Mouse (Mus musculus) forebrain, embryonic 12.5 days (tissue): ENCODE measurements around the gene Por. TPM values are rescaled to one million over a fixed set of nuclear protein-coding genes. Genes with fewer than 3 reads are reported as not detected.

Source experiments
- ATAC-seq: fragments of 200-750 bp; cut with Nextera tagmentation; 2 replicates; pipeline ENCODE4 v1.8.0; 2017; ENCODE audit warnings: moderate TSS enrichment; ENCODE audit not compliant: low FRiP score
- H3K27ac ChIP-seq: fragments of 300-500 bp; sonication (generic); 2 replicates; pipeline ENCODE4 v1.5.1; 2016; ENCODE audit warnings: mild to moderate bottlenecking
- H3K27me3 ChIP-seq: fragments of 300-500 bp; sonication (generic); 2 replicates; pipeline ENCODE4 v1.6.1; 2016; ENCODE audit warnings: mild to moderate bottlenecking
- H3K36me3 ChIP-seq: fragments of 300-500 bp; sonication (generic); replicated peaks from 2 replicates; pipeline ENCODE4 v1.6.1; 2016; ENCODE audit warnings: mild to moderate bottlenecking
- H3K4me1 ChIP-seq: fragments of 300-500 bp; sonication (generic); 2 replicates; pipeline ENCODE4 v1.6.1; 2016
- H3K4me2 ChIP-seq: fragments of 300-500 bp; sonication (generic); 2 replicates; pipeline ENCODE4 v1.6.1; 2016; ENCODE audit warnings: mild to moderate bottlenecking, moderate library complexity
- H3K4me3 ChIP-seq: fragments of 300-500 bp; sonication (generic); replicated peaks from 2 replicates; pipeline ENCODE4 v1.5.1; 2016; ENCODE audit warnings: mild to moderate bottlenecking
- H3K9ac ChIP-seq: fragments of 300-500 bp; sonication (generic); 2 replicates; pipeline ENCODE4 v1.6.1; 2016; ENCODE audit warnings: mild to moderate bottlenecking
- H3K9me3 ChIP-seq: fragments of 300-500 bp; sonication (generic); 2 replicates; pipeline ENCODE4 v1.6.1; 2016
- WGBS: fragments of 180-500 bp; shearing (Covaris S2); methylation state at CpG from one replicate; pipeline ENCODE4 v1.1.7; 2016; 5-methylcytosine and 5-hydroxymethylcytosine counted together
- polyA plus RNA-seq: library from polyadenylated mRNA; unstranded; fragments of >200 nt; fragmentation: Nextera tagmentation; extraction: Ambion mirVana; gene quantifications from 2 replicates; pipeline ENCODE4 v1.2.1, GENCODE M21; 2016

Por gene
- polyA plus RNA-seq, 1 experiment from 2014 or later: 127 TPM

DNA sequence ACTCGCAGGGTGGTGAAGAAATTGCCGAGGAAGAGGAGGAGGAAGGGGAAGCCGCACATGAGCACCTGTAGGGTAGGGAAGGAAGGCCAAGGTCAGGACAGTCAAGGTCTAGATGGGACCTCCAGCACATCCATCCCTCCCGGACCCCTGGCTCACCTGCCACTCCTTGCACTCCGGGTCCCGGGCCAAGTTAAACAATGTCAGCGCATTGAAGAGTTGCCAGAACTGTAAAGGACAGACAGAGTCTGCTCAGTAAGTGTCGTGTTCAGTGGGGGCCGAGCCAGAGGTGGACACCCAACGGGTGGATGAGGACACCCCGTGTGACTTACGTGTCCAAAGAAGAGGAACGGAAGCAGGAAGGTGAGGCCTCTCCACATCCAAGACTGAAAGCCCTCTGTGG is 65.9 kb downstream of the Por start:
- no peaks in the 10 kb centered on the region for H3K27me3 ChIP-seq
- WGBS: 94% methylated on average over 13 of the region's 13 CpGs
- no peak for ATAC-seq
- H3K9ac ChIP-seq: no peak overlapping the region
- no peak overlapping the region for H3K4me2 ChIP-seq
- no peak overlapping the region for H3K4me3 ChIP-seq
- no peaks in the 10 kb centered on the region for H3K4me1 ChIP-seq
- peaks cover 83% of the 10 kb centered on the region for H3K36me3 ChIP-seq
- H3K9me3 ChIP-seq: no peaks in the 10 kb centered on the region
- H3K27ac ChIP-seq: no peak overlapping the region

GRCm38 (mm10) chr5:135736544-135736943 is 66.7 kb downstream of the Por start:
- ATAC-seq: no peak
- Histone ChIP-seq H3K27ac (no peak overlapping the region), H3K36me3 (peaks cover 82% of the 10 kb centered on the region), H3K9ac (no peak overlapping the region), H3K27me3 (no peaks in the 10 kb centered on the region), H3K9me3 (no peaks in the 10 kb centered on the region), H3K4me2 (no peak overlapping the region), H3K4me3 (no peak overlapping the region), H3K4me1 (no peaks in the 10 kb centered on the region)
- 95% methylated on average over 16 of the region's 16 CpGs for WGBS

GRCm38 (mm10) chr5:135737154-135737553 is 67.3 kb downstream of the Por start:
- no peak overlapping the region for H3K9ac ChIP-seq
- H3K27ac ChIP-seq: no peak overlapping the region
- 78% methylated on average over 7 of the region's 7 CpGs for WGBS
- H3K4me3 ChIP-seq: no peak overlapping the region
- no peaks in the 10 kb centered on the region for H3K27me3 ChIP-seq
- H3K4me2 ChIP-seq: no peak overlapping the region
- H3K9me3 ChIP-seq: no peaks in the 10 kb centered on the region
- 0 out of 2 replicates have a peak, but pooled peaks cover 2% of the 10 kb centered on the region for H3K4me1 ChIP-seq
- H3K36me3 ChIP-seq: peaks cover 82% of the 10 kb centered on the region
- ATAC-seq: no peak

DNA sequence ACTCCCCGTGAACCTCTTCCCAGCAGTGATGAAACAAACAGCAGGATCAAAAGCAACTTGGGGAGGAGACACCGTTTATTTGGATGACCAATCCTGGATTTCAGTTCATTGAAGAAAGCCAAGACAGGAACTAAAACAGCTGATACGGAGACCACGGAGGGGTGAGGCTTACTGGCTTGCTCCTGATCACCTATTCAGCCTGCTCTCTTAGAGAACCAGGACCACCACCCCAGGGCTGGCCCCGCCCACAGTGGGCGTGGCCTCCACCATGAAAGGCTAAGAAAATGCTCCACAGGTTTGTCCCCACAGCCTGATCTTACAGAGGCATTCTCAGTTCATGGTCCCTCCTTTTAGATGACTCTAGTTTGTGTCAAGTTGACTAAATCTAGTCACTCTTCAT is 68.4 kb downstream of the Por start:
- no peaks in the 10 kb centered on the region for H3K9me3 ChIP-seq
- H3K4me2 ChIP-seq: no peak overlapping the region
- no peak overlapping the region for H3K27ac ChIP-seq
- H3K36me3 ChIP-seq: peaks cover 72% of the 10 kb centered on the region
- peaks cover 9% of the 10 kb centered on the region for H3K4me1 ChIP-seq
- no peak overlapping the region for H3K4me3 ChIP-seq
- no peaks in the 10 kb centered on the region for H3K27me3 ChIP-seq
- H3K9ac ChIP-seq: no peak overlapping the region
- WGBS: 30% methylated on average over 6 of the region's 6 CpGs
- no peak for ATAC-seq

GRCm38 (mm10) chr5:135742156-135742555 is 72.3 kb downstream of the Por start:
- WGBS: 70% methylated on average over 10 of the region's 10 CpGs
- H3K9ac ChIP-seq: no peak overlapping the region
- H3K27ac ChIP-seq: no peak overlapping the region

GRCm38 (mm10) chr5:135742941-135743740 is 73.3 kb downstream of the Por start:
- 23% methylated on average over 18 of the region's 18 CpGs for WGBS
- peaks cover 21% of the 10 kb centered on the region for H3K4me1 ChIP-seq
- peak overlapping the region; percentile 91 for H3K4me3 ChIP-seq
- no peak overlapping the region for H3K27ac ChIP-seq
- peak overlapping the region; percentile 80 for H3K9ac ChIP-seq
- H3K36me3 ChIP-seq: peaks cover 25% of the 10 kb centered on the region
- peaks cover 10% of the 10 kb centered on the region; the same call in 1 of the 2 replicates for H3K9me3 ChIP-seq
- ATAC-seq: 0 out of 2 replicates have a peak, but pooled peaks have one; percentile 59
- 0 out of 2 replicates have a peak, but pooled peaks cover 9% of the 10 kb centered on the region for H3K27me3 ChIP-seq
- H3K4me2 ChIP-seq: peak overlapping the region; percentile 84

More at GRCm38 (mm10) chr5:135742156-135742555, 72.3 kb downstream of the Por start:
- no peak for ATAC-seq
- peaks cover 33% of the 10 kb centered on the region for H3K36me3 ChIP-seq
- H3K4me3 ChIP-seq: no peak overlapping the region
- no peak overlapping the region for H3K4me2 ChIP-seq
- H3K27me3 ChIP-seq: 0 out of 2 replicates have a peak, but pooled peaks cover 9% of the 10 kb centered on the region
- H3K4me1 ChIP-seq: peaks cover 21% of the 10 kb centered on the region
- 0 out of 2 replicates have a peak, but pooled peaks cover 3% of the 10 kb centered on the region for H3K9me3 ChIP-seq

DNA sequence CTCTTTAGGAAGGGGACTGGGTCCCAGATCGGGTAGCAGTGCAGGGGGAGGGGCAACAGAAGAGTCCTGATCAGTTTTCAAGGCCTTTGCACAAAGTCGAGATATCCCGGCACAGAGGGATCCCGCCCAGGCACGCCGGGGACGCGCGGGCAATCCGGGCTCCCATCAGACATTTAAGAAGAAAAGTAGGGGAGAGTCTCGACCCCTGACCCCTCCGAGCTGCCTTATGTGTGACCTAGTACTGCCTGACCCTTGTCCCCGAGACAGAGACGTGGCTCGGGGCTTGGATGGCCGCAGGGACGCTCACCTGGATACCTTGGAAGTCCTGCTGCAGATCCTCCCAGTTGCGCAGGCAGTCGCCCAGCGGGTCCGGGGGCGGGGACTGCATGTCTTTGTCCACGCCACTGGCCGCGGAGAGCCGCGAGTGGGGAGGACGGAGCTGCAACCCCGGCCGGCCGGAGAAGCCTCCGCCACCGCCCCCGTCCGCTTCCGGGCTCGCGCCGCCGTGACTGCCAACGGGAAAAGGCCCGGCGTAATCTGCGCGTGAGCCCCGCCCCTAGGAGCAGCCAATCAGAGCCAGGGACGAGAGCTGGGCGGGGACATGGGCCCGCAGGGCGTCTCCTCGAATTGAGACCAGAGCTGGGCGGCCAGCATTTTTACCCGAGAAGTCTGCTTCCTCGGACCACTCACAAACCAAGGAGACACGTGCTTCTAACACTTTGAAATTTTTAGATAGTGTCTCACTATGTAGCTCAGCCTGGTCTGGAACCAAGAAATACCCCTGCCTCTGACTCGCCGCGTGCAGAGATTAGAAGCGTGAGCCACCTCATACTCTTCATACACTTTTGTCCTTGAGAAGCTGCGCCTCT is 74.1 kb downstream of the Por start, which contains the start of gene Tmem120a:
TSS of gene Tmem120a (minus strand) at position 708 of the 869 bp plus-strand sequence.
- peak within 1 kb of the TSS; percentile 53 for H3K27ac ChIP-seq
- peak; percentile 98 for ATAC-seq
- peaks cover 21% of the 10 kb centered on the region for H3K4me1 ChIP-seq
- peak within 1 kb of the TSS; percentile 91 for H3K4me3 ChIP-seq
- peak within 1 kb of the TSS; percentile 80 for H3K9ac ChIP-seq
- peak within 1 kb of the TSS; percentile 84 for H3K4me2 ChIP-seq
- H3K36me3 ChIP-seq: peaks cover 25% of the 10 kb centered on the region
- peaks cover 10% of the 10 kb centered on the region; the same call in 1 of the 2 replicates for H3K9me3 ChIP-seq
- H3K27me3 ChIP-seq: 0 out of 2 replicates have a peak, but pooled peaks cover 9% of the 10 kb centered on the region
- WGBS: under 1% methylated on average over 55 of the region's 60 CpGs

DNA sequence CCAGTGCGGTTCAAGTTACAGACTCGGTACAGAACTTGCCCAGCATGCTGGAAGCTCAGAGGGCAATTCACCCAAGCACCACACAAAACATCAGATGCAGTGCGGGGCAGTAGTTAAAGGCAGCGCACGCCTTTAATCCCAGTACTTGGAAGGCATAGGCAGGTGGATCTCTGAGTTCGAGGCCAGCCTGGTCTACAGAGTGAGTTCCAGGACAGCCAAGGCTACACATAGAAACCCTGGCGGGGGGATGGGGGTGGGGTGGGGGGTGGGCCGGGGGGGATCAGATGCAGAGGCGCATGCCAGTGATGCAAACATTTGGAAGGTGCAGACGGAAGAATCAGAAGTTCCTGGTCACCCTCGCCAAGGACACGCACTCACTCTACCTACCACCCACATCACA is 74.9 kb downstream of the Por start:
- Histone ChIP-seq H3K27me3 (0 out of 2 replicates have a peak, but pooled peaks cover 9% of the 10 kb centered on the region), H3K4me3 (peak overlapping the region; percentile 91), H3K9me3 (peaks cover 10% of the 10 kb centered on the region; the same call in 1 of the 2 replicates), H3K27ac (peak overlapping the region; percentile 53), H3K4me1 (peaks cover 21% of the 10 kb centered on the region), H3K4me2 (peak overlapping the region; percentile 84), H3K9ac (peak overlapping the region; percentile 38), H3K36me3 (peaks cover 20% of the 10 kb centered on the region)
- no peak for ATAC-seq
- WGBS: 14% methylated on average over 11 of the region's 12 CpGs

GRCm38 (mm10) chr5:135751041-135751440 is 81.2 kb downstream of the Por start:
- 81% methylated on average over 1 of the region's 1 CpGs for WGBS
- Histone ChIP-seq H3K4me2 (no peak overlapping the region), H3K27me3 (0 out of 2 replicates have a peak, but pooled peaks cover 3% of the 10 kb centered on the region), H3K27ac (no peak overlapping the region), H3K9me3 (peaks cover 10% of the 10 kb centered on the region; the same call in 1 of the 2 replicates), H3K36me3 (no peaks in the 10 kb centered on the region; the same call in 1 of the 2 replicates), H3K9ac (no peak overlapping the region), H3K4me3 (no peak overlapping the region), H3K4me1 (no peaks in the 10 kb centered on the region)
- ATAC-seq: no peak

GRCm38 (mm10) chr5:135751595-135751994 is 81.8 kb downstream of the Por start:
- Histone ChIP-seq H3K27ac (no peak overlapping the region), H3K27me3 (0 out of 2 replicates have a peak, but pooled peaks cover 3% of the 10 kb centered on the region), H3K9me3 (peaks cover 10% of the 10 kb centered on the region; the same call in 1 of the 2 replicates), H3K9ac (no peak overlapping the region), H3K4me1 (no peaks in the 10 kb centered on the region), H3K36me3 (no peaks in the 10 kb centered on the region; the same call in 1 of the 2 replicates), H3K4me3 (no peak overlapping the region), H3K4me2 (no peak overlapping the region)
- no peak for ATAC-seq
- WGBS: 84% methylated on average over 2 of the region's 2 CpGs

GRCm38 (mm10) chr5:135761881-135762280 is 92.0 kb downstream of the Por start:
- 71% methylated on average over 3 of the region's 3 CpGs for WGBS
- no peak for ATAC-seq
- Histone ChIP-seq H3K4me1 (no peaks in the 10 kb centered on the region), H3K36me3 (no peaks in the 10 kb centered on the region), H3K4me2 (no peak overlapping the region), H3K9me3 (no peaks in the 10 kb centered on the region), H3K27ac (no peak overlapping the region), H3K9ac (no peak overlapping the region), H3K4me3 (no peak overlapping the region), H3K27me3 (peaks cover 11% of the 10 kb centered on the region; the same call in 1 of the 2 replicates)

- peaks cover 11% of the 10 kb centered on the region; the same call in 1 of the 2 replicates for H3K27me3 ChIP-seq
- no peaks in the 10 kb centered on the region for H3K9me3 ChIP-seq
- WGBS: 3% methylated on average over 7 of the region's 7 CpGs
- no peak overlapping the region for H3K4me3 ChIP-seq
- H3K27ac ChIP-seq: no peak overlapping the region
- H3K36me3 ChIP-seq: no peaks in the 10 kb centered on the region
- no peak overlapping the region for H3K4me2 ChIP-seq
- no peak overlapping the region for H3K9ac ChIP-seq
- no peaks in the 10 kb centered on the region for H3K4me1 ChIP-seq
- 0 out of 2 replicates have a peak, but pooled peaks have one; percentile 51 for ATAC-seq
These were observed 93.7 kb downstream of the Por start for GRCm38 (mm10) chr5:135763526-135763925.
